Mouse (Mus musculus): ENCODE data around the gene Apba3.

The Apba3 gene

DNA sequence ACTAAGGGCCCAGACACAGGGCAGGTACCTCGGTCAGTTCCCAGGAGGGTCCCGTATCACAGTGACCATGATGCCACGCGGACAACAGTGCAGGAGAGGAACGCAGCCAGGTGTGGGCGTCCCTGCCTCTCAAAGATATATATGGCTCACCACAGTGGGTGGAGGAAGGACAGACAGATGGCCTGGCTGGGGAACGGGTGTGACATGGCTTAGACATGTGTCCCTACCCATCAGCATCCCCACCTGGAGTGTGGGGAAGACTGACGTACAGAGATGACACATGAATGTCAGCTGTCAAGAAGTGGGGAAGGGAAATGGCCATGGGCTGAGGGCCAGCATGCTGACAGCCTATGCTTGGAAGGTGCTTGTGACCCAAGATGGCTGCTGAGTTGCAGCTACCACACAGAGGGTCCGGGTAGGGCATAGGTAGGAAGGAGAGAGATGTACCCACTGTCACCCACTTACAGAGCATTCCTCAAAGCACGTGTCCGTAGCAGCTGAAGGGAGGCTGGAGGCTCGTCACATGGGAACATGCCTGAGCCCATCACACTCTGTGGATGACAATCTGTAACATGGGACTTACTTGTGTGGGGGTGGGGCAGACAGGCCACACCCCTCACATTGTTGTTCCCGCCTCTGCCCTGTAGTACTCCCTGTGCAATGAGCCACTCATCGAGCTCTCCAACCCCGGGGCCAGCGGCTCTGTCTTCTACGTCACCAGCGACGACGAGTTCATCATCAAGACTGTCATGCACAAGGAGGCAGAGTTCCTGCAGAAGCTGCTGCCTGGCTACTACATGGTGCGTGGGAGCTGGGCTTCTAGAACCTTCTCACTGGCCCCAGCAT is 40.3 kb downstream of the Apba3 start:
- no peak for DNase-seq

DNA sequence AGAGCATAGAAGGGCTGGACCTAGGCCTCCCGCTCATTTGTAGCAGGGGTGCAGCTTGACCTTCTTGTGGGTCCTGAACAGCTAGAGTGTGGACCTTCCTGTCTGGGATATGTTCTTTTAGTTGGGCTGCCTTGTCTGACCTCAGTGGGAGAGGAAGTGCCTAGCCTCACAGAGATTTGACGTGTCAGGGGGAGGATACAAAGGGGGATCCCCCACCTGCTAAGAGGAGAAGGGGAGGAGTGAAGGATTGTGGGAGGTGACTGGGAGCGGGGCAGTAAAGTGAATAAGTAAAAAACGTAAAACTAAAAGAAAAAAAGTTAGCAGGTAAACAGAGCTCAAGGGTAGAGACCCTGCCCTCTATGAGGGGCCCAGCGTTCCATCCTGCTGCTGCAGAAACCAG is 42.8 kb downstream of the Apba3 start:
- no peak for DNase-seq

DNA sequence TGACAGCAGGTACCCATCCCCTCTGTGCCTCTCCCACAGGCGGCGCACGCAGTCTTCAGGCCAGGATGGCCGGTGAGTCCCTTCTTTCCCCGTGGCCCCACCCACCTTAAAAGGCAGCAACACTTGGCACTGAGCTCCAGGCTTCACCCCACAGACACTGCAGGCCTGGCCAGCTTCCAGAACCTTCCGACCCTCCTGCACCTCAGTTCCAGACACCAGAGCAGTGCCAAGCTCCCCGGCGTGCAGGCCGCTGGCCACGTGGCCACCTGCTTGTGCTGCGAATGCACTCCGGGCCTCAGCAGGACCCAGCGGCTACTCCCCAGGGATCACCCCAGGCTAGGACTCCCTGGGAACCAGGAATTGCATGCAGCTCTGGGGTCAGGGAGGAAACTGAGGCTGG is 46.8 kb downstream of the Apba3 start:
- peak; percentile 37 for DNase-seq

DNA sequence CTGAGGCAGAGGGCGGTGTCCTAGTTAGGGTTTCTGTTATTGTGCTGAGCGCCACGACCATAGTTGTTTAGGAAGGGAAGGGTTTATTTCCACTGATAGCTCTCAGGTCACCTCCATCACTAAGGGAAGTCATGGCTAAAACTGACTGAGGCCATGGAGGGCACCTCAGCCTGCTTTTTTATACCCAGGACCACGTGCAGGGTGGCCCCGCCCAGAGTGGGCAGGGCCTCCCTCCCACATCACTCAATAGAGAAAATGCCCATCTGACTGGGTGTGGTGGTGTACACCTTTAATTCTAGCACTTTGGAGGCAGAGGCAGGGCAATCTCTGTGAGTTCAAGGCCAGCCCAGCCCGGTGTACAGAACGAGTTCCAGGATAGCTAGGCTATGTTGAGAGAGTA is 47.4 kb downstream of the Apba3 start:
- no peak for DNase-seq

DNA sequence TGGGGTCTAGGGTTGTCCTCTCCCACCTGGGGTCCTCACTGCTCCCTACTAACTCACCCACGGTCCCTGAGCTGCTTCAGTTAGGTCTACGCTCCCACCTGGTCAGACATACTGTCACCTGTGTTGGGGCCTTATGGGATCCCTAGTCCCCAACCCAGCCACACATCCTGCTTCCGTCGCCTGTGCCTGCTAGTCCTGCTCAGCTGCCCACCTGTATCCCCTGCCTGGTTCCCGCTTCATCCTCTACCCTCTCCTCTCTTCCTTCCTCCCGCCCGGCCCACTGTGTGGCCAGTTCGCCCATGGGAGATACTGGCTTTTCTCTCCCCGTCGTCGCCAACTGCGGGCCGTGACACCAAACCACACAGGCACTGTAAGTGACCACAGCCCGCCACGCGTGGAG is 48.8 kb downstream of the Apba3 start:
- DNase-seq = no peak

DNA sequence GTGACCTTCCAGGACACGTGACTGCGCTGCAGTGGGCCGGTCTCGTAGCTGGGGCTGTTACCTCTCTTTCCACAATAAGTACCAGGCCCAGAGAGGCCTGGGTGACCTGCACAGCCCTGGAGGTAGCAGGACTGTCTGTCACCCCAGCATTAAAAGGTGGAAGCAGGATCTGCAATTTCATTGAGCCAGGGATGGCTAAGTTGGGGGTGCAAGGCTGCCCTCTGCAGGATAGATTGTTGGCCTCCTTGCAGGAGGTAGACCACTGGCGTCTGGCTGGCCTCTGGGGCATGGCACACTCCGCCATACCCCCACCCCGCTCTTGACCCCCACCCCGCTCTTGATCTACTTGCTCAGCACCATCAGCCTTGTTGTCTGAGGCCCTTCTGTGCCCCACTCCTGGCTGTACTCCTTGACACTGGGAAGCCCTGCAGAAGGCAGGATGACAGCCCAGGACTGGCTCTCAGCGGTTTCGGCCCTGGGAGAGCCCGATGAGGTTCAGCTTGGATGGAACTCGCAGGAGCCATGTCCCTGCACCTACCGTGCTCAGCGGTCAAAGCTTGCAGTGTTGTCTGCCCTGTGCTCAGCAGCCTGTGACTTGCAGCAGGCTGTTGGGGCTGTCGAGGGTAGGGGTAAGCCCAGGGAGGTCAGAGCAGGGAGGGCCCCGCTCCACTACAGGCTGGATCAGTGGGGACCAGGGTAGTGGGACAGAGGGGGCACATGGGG is 49.7 kb downstream of the Apba3 start:
- peak; percentile 39 for DNase-seq

DNA sequence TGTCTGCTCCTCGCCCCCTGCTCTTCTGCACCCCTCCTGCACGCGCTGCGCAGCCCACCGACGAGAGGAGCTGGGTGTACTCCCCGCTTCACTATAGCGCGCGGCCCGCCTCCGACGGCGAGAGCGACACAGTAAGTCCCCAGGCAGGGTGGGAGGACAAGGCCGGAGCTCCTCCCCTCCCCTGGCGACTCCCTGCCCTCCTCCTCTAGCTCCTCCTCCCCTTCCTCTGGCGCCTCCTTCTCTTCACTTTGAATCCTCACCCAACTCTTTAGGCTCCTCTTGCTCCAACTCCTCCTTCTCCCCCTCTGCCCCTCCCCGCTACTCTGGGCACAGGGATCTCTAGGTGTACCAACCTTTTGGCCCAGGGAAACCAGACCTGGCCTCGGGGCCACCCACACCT is 50.5 kb downstream of the Apba3 start:
- DNase-seq = peak; percentile 39

DNA sequence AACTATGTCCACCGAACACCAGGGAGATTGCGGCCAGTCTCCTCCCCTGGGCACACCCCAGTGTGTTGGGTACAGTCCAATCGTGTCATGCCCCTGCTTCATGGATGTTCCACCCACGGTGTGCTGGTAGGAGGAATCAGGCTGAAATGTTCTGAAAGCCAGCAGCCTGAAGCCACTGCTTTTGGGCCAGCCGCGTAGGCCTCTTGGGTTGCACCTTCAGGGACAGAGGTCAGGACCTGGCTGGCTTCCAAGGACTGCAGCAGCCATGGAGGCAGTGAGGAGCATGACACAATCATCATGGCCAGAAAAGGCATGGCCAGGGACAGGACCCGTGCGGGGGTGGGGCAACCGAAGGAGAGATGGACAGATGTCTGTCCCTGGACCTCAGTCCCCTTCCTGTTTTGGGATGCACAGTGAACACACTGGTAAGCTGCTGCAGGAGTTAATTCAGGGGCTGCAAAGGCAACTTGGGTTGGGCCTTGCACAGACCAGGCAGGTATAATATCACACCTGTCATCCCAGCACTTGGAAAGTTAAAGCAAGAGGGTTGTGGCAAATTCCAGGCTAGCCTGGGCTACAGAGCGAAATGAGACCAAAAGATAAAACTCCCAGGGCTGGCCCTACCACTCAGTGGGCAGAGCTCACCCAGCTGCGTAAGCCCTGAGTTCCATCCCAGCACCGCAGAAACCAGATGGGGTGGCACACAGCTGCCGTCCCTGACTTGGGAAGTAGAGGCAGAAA is 52.0 kb downstream of the Apba3 start:
- no peak for DNase-seq

DNA sequence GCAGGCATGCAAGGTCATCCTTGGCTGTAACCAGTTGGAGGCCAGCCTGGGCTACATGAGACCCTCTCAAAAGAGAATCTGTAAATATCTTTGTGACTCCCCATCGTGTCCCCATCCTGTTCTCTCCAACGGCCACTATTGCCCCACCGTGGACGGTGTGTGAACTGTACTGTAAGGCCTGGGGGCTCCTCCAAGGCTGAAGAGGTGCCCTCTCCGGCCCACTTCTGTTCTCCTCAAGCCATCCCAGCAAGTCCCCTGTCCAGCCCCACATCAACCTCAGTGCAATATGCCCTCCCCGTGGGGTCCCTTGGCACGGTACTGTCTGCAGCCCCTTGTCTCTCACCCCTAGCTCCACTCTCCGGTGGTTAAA is 52.6 kb downstream of the Apba3 start:
- DNase-seq = no peak

DNA sequence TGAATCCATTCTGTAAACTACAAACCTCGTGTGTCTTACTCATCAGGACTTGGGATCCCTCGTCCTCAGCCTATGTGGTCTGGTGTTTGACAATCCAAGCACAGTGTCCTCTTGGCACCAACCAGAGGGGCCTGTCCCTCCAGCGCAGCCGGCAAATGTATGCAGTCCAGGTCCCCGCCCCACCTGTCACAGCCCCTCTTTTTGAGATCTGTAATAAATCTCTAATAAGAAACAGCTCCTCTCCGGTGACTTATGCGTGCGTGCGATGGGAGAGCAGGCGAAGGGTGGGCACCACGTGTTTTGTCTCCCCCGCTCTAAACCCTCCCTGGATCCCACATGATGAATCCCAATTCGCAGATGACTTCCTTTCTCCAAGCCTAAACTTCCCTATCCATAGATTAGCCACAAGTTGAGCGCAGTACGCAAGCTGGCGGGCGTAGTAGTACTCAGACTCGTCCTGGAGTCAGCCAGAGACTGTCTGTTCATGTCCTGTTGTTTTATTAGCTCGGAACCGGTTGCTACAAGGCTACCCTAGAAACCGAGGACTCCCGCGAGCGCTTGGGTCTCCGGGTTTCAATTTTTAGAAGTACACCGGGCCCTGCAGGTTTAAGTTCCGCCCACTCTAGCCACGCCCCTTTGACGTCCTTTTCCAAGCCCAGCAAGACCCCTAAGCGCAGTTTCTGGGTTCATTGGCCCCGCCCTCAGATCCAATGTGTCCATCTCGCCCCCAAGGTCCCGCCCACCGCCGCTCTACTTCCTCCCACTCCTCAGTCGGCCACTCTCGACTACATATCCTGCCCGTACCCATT is 53.2 kb downstream of the Apba3 start:
- peak; percentile 54 for DNase-seq

DNA sequence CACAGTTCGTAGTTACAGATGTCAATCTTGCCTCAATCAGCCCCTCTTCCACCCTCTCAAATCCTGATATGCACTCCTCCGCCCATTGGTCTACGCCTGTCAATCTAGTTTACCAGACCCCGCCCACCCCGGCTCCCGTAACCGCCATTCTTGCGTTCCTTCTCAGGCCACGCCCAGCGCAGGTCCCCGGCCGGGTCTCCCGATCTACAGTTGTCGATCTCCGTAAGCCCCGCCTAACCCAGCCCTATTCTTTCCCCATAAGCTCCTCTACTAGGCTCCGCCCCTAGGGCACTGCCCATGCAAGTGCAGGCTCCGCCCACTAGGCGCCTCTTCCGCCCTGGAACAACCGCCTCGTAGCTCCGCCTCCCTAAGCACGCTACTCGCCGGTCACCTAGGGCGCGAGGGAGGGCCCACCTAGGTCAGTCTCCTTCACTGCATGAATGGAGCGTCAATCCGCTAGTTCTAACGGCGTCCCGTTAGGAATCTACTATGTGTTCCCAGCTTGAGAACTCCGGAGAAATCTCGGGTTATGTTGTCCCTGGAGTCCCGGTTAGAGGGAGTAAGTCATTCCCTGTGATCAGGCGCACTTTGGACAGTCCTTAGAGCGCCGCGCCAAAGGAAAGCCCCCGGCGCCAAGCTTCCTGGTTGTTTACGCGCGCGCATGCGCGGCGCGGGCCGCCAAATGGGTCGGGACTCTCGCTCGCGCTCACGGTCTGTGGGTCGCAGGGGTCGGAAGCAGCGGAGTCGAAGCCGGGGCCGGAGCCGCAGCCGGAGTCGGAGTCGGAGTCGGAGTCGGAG is 54.0 kb downstream of the Apba3 start, which contains the start of gene Cactin:
Gene Cactin, plus strand, starts transcription at position 554 of the 798 bp plus-strand sequence.
- peak; percentile 99 for DNase-seq

DNA sequence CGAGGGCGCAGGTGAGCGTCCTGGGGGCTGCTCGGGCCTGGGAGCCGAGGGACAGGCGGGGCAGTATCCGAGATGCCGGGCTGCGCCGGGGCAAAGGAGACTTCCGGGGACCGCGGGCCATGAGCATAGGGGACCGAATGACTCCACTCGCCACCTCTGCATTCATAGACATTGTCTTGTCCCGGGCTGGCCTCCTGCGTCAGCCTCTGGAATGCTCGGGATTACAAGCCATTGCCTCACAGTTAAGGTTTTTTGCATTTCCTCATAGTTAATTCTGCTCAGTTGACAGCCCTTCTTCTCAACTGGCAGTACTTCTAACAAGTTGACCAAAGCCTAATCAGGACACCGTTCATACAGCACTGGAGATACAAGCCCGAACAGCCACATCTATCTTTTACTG is 54.7 kb downstream of the Apba3 start:
- no peak for DNase-seq

DNA sequence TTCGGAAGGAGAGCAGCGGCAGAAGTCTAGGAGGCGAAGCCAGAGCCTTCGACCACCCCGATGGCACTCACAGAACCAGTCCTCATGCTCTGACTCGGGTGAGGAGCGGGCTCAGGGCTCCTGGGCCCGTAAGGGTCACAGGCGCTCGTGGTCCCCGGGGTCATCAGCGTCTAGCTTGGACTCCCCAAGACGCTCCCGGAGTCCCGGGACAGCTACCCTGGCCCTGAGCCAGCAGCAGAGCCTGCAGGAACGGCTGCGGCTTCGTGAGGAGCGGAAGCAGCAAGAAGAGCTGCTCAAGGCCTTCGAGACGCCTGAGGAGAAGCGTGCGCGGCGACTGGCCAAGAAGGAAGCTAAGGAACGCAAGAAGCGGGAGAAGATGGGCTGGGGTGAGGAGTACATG is 55.7 kb downstream of the Apba3 start:
- DNase-seq = no peak

All from cerebellum, adult 11 months (tissue).